Mouse (Mus musculus) neural tube, embryonic 14.5 days (tissue): ENCODE measurements around the gene Gm29106. TPM values are rescaled to one million over a fixed set of nuclear protein-coding genes. Genes with fewer than 3 reads are reported as not detected.
"Not testable (repeated sequence)": the region's sequence is repeated elsewhere in the genome, so short reads cannot be mapped to it uniquely, and the experiment has no call there.

Experiments
- ATAC-seq: fragments of 200-750 bp; cut with Nextera tagmentation; 2 replicates; pipeline ENCODE4 v1.8.0; 2017; ENCODE audit warnings: low read depth, mild to moderate bottlenecking, moderate TSS enrichment, moderate library complexity
- H3K27ac ChIP-seq: fragments of 300-500 bp; sonication (generic); 2 replicates; pipeline ENCODE4 v1.5.1; 2014; ENCODE audit warnings: low read depth, mild to moderate bottlenecking, control low read depth, low read length, moderate library complexity, mixed read lengths
- H3K27me3 ChIP-seq: fragments of 300-500 bp; sonication (generic); 2 replicates; pipeline ENCODE4 v1.6.1; 2014; ENCODE audit warnings: low read length; ENCODE audit not compliant: control insufficient read depth, insufficient read depth
- H3K36me3 ChIP-seq: fragments of 300-500 bp; sonication (generic); 2 replicates; pipeline ENCODE4 v1.6.1; 2014; ENCODE audit warnings: low read length, mixed read lengths; ENCODE audit not compliant: control insufficient read depth, insufficient read depth
- H3K4me1 ChIP-seq: fragments of 300-500 bp; sonication (generic); 2 replicates; pipeline ENCODE4 v1.6.1; 2014; ENCODE audit warnings: low read length; ENCODE audit not compliant: control insufficient read depth, insufficient read depth
- H3K4me2 ChIP-seq: fragments of 300-500 bp; sonication (generic); 2 replicates; pipeline ENCODE4 v1.6.1; 2014; ENCODE audit warnings: mild to moderate bottlenecking, low read depth, low read length, control low read depth
- H3K4me3 ChIP-seq: fragments of 300-500 bp; sonication (generic); 2 replicates; pipeline ENCODE4 v1.5.1; 2014; ENCODE audit warnings: low read depth, low read length, control low read depth, mixed read lengths
- H3K9ac ChIP-seq: fragments of 300-500 bp; sonication (generic); replicated peaks from 2 replicates; pipeline ENCODE4 v1.6.1; 2014; ENCODE audit warnings: low read depth, mild to moderate bottlenecking, control low read depth, low read length, mixed read lengths
- H3K9me3 ChIP-seq: fragments of 300-500 bp; sonication (generic); 2 replicates; pipeline ENCODE4 v1.6.1; 2016; ENCODE audit warnings: low read length; ENCODE audit not compliant: control insufficient read depth
- WGBS: fragments of 180-500 bp; shearing (Covaris S2); extraction: QIAGEN DNeasy Blood & Tissue Kit; methylation state at CpG from one replicate; pipeline ENCODE4 v1.1.7; 2014; 5-methylcytosine and 5-hydroxymethylcytosine counted together
- polyA plus RNA-seq: library from polyadenylated mRNA; unstranded; fragments of >200 nt; fragmentation: Nextera tagmentation; extraction: Ambion mirVana; gene quantifications from 2 replicates; pipeline ENCODE4 v1.2.1, GENCODE M21; 2014

The Gm29106 gene
- polyA plus RNA-seq, result 0.82 and 1.1 TPM in 2 replicates

GRCm38 (mm10) chr1:118176242-118176641 lies at the start of gene Gm29106:
Gm29106 (plus strand) TSS chr1:118176542.
- not testable (repeated sequence) for ATAC-seq, H3K4me1 ChIP-seq, H3K9ac ChIP-seq, H3K36me3 ChIP-seq, H3K27me3 ChIP-seq, H3K9me3 ChIP-seq, H3K27ac ChIP-seq, H3K4me3 ChIP-seq, H3K4me2 ChIP-seq
- WGBS, result 73% methylated on average over 2 of the region's 2 CpGs

GRCm38 (mm10) chr1:118228540-118228939 lies 52.2 kb downstream of the Gm29106 start:
- no peaks in the 10 kb centered on the region for H3K27me3 ChIP-seq
- no peak overlapping the region for H3K4me2 ChIP-seq
- 59% methylated on average over 1 of the region's 1 CpGs for WGBS
- ATAC-seq, result no peak
- H3K9ac ChIP-seq, result no peak overlapping the region
- no peak overlapping the region for H3K27ac ChIP-seq
- H3K4me1 ChIP-seq, result no peaks in the 10 kb centered on the region
- no peaks in the 10 kb centered on the region for H3K36me3 ChIP-seq
- no peaks in the 10 kb centered on the region for H3K9me3 ChIP-seq
- no peak overlapping the region for H3K4me3 ChIP-seq

GRCm38 (mm10) chr1:118236032-118236431 lies 59.7 kb downstream of the Gm29106 start:
- 70% methylated on average over 1 of the region's 1 CpGs for WGBS
- Histone ChIP-seq H3K27ac (no peak overlapping the region), H3K9me3 (no peaks in the 10 kb centered on the region), H3K27me3 (no peaks in the 10 kb centered on the region), H3K4me3 (no peak overlapping the region), H3K4me1 (no peaks in the 10 kb centered on the region), H3K9ac (no peak overlapping the region), H3K36me3 (no peaks in the 10 kb centered on the region), H3K4me2 (no peak overlapping the region)
- no peak for ATAC-seq

Other genes with a start within 250 kb of the Gm29106 start
- gene Gm28168, start 248.5 kb upstream of the Gm29106 start, polyA plus RNA-seq, result not detected in 2 replicates
- gene Gm7145, start 210.6 kb upstream of the Gm29106 start, polyA plus RNA-seq, result not detected in 2 replicates
- gene Tsn, start 135.2 kb downstream of the Gm29106 start, polyA plus RNA-seq, result 445 and 473 TPM in 2 replicates
- 63.3 and 72.4 TPM in 2 replicates for gene Nifk, start 145.3 kb downstream of the Gm29106 start, polyA plus RNA-seq
- 149 TPM in 2 replicates for gene Clasp1, start 212.5 kb downstream of the Gm29106 start, polyA plus RNA-seq